Mouse (Mus musculus): ENCODE data around the gene Mxd3. TPM values are rescaled to one million over a fixed set of nuclear protein-coding genes. Genes with fewer than 3 reads are reported as not detected.

Mxd3 gene
- polyA plus RNA-seq, 1 experiment = 10.8 TPM

- no peak for TF ChIP-seq GATA1 (IDR thresholded peaks at IDR 0.05; ENCODE audit: low read length)
These were observed 12.8 kb upstream of the Mxd3 start for GRCm38 (mm10) chr13:55342469-55342868.

GRCm38 (mm10) chr13:55339259-55339658 is 9.6 kb upstream of the Mxd3 start:
- TF ChIP-seq GATA1 (IDR thresholded peaks at IDR 0.05; ENCODE audit: low read length) = no peak

GRCm38 (mm10) chr13:55338131-55339054 is 8.8 kb upstream of the Mxd3 start:
- no peak for TF ChIP-seq GATA1 (IDR thresholded peaks at IDR 0.05; ENCODE audit: low read length)

DNA sequence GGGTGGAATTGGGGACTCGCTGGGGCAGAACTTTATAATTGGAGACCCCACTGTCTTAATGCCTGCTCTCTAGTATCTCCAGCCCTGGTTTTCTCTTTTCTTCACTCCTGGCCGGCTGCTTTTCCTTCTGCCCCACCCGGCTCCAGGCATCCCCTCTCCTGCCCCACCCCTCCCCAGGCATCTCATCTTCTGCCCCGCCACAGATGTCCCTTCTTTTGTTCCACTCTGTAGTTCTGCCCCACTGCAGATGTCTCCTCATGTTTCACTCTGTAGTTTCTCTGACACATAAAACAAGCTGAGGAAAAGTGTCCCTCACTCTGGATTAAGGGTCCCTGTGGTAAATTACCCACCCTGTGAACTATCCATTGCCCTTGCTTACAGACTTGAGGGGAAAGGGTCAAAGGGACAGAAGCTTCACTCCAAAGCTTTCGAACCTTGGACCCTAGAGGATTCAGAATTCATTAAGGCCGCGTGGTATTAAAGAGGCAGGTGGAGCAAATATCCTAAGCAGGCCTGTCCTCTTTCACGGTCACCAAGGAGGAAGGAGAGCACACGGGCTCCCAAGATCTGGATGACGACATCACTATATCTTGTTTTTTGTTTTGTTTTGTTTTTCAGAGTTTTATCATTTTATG is 7.8 kb upstream of the Mxd3 start:
- TF ChIP-seq GATA1 (IDR thresholded peaks at IDR 0.05; ENCODE audit: low read length) = no peak

- no peak for TF ChIP-seq GATA1 (IDR thresholded peaks at IDR 0.05; ENCODE audit: low read length)
These were observed 6.1 kb upstream of the Mxd3 start for GRCm38 (mm10) chr13:55335701-55336100.

DNA sequence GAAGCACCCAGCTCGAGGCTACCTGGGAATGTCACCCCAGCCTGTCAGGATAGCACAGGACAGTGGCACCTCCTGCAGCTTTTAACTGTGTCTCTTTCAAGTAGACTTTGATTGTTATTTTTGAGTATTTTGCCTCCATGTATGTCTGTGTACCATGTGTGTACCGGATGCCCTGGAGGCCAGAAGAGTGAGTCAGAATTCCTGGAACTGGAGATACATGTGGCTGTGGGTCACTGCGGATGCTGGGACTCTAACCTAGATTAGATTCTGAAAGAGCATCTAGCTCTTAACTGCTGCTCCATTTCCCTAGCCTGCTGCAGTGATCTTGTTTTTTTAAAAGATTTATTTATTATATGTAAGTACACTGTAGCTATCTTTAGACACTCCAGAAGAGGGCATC is 2.7 kb upstream of the Mxd3 start:
- no peak for TF ChIP-seq GATA1 (IDR thresholded peaks at IDR 0.05; ENCODE audit: low read length)

GRCm38 (mm10) chr13:55330567-55331400 is 1.2 kb upstream of the Mxd3 start:
- TF ChIP-seq GATA1 (IDR thresholded peaks at IDR 0.05; ENCODE audit: low read length) = no peak

GRCm38 (mm10) chr13:55329109-55329682 is 427 bp downstream of the Mxd3 start:
- TF ChIP-seq GATA1 (IDR thresholded peaks at IDR 0.05; ENCODE audit: low read length) = no peak

DNA sequence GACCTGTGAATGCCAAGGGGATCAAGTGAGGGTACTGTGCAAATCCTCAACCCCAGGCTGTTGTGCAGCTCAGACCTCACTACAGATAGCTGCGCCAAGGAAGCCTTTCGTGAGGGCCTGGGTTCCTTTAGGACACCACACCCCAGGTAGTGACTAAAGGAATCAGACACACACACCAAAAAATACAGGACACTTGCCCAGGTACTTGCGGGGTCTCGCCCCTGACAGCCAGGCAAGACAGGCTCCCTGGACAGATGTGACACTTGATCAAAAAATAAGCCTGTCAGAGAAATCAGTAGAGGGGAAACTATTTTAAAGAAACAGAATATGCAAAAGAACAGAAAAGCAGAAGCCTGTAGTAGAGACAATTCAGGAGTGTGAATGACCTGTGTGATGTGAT is 982 bp downstream of the Mxd3 start:
- no peak for TF ChIP-seq GATA1 (IDR thresholded peaks at IDR 0.05; ENCODE audit: low read length)

DNA sequence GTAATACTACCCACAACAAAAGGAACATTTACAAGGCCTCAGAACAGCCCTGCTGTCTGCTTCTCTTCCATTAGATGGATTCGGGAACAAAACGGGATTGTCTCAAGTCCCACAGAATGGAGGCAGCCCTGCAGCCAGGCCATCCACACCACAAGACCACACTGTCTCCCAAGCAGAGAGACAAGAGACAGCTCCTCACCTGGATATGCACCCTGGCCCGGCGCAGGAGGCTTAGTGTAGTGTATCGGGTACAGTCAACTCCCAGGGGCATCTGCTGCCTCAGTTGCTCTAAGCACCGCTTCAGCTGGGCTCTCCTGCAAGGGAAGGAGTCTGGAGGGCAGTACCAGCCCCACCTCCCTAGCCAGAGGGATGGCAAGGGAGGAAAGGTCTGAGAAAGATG is 1.5 kb downstream of the Mxd3 start:
- TF ChIP-seq GATA1 (IDR thresholded peaks at IDR 0.05; ENCODE audit: low read length) = no peak

DNA sequence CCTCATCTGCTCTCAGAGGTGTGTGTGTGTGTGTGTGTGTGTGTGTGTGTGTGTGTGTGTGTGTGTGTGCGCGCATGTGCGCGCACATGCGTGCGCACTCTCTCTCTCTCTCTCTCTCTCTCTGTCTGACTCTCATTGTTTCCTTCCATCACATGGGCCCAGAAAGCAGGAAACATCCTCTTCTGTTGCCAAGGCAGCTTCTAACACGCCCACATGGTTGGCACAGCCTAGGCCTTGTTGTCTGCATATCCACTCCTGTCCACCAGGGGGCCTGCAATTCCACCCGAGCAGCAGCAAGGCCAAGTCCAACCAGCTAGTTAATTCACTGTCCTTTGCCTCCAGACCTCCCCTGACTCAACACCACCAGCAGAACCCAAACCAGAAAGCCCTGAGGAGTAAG is 2.0 kb downstream of the Mxd3 start:
- no peak for TF ChIP-seq GATA1 (IDR thresholded peaks at IDR 0.05; ENCODE audit: low read length)

DNA sequence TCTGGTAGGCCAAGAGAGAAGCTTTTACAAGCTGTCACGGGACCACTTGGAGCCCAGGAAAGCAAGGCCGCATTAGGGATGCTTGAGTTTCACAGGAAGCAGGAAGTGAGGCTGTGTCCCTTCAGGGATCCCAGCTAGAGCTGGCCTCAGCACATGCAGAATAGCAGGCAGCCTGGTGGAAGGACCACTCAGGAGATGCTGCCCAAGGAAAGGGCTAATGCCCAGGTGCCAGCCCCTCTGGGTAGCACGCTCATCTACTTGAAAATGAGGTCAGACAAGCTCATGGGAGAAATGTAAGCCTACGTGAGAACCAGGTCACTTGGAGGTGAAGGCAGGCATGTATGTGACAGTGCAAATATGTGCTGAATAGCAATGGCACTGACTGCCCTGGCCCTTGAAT is 2.5 kb downstream of the Mxd3 start:
- TF ChIP-seq GATA1 (IDR thresholded peaks at IDR 0.05; ENCODE audit: low read length) = no peak

GRCm38 (mm10) chr13:55325596-55325995 is 4.0 kb downstream of the Mxd3 start:
- TF ChIP-seq GATA1 (IDR thresholded peaks at IDR 0.05; ENCODE audit: low read length) = no peak

DNA sequence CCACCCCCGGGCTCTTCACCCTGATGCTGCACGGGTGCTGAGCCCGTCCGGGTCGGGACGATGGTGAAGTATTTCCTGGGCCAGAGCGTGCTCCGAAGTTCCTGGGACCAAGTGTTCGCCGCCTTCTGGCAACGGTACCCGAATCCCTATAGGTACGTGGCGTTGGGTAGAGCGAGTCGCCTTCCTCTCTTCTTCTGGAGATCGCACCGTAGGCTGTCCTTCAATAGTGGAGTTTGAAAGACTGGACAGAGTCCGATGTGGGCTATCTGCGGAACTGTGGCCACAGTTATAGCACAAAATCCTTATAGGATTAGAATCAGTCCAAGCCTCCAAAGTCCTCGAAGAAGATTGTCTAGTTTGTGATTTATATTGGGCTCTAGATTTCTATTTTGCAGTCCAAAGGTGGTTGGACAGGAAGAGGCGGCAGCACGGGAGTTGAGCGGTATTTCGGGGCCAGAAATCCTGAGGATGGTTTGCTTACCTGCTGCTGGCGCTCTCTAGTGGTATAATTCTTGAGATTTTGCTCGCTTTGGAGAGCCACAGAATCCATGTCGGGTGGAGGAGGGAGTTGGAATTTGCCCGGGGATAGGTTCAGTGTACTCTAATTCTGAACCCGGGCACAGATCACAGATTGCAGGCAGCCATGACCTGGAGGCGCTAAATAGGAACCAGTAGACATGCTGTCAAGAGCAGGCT is 7.3 kb downstream of the Mxd3 start:
- TF ChIP-seq GATA1 (IDR thresholded peaks at IDR 0.05; ENCODE audit: low read length) = no peak

Measured in G1E-ER4 (cell line).